ENCODE assay signal across 7 mouse cellular contexts in the genomic region with DNA sequence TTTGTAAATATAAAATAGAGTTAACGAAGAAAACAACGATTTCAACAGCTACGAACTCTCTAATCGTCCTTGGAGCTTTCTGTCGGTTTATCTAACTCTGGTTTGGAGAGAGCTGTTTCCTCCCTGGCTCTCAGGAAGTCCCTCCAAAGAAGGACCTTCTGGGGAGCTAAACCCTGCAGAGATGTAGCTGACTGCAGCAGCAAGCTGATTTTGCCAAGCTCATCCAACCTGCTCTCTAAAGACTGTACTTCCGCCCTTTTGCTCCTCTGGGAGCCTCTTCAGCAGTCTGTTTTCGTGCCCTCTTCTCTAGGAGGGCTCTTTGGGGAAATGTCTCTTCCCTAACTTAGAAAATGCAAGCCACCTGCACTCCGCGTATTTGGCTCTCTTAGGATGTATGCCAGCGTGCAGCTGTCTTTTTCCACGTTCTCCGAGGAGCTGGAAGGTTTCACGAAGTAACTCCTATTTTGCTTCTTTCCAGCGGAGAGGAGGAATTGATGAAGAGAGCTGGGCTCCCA.
DNase-seq lines count a peak whose midpoint lies in the region; ATAC-seq lines count a peak whose summit lies in the region.

No protein-coding gene starts in this region.

- no peak overlapping the region for H3K9ac ChIP-seq in heart, embryonic 15.5 days
- no peak overlapping the region for H3K9ac ChIP-seq in neural tube, embryonic 12.5 days
- H3K9ac ChIP-seq in hindbrain, embryonic 13.5 days = no peak overlapping the region

- no peaks in the 10 kb centered on the region for H3K9me3 ChIP-seq in heart, embryonic 15.5 days (replicated peaks)
- no peaks in the 10 kb centered on the region for H3K9me3 ChIP-seq in neural tube, embryonic 12.5 days
- H3K9me3 ChIP-seq in hindbrain, embryonic 13.5 days = no peaks in the 10 kb centered on the region

- 43% methylated on average over 14 of the region's 14 CpGs for WGBS in heart, embryonic 15.5 days
- WGBS in neural tube, embryonic 12.5 days = 49% methylated on average over 14 of the region's 14 CpGs
- 48% methylated on average over 14 of the region's 14 CpGs for WGBS in hindbrain, embryonic 13.5 days

- ATAC-seq in heart, embryonic 15.5 days (replicated peaks; ENCODE audit: insufficient number of reproducible peaks, insufficient read depth, low FRiP score, low read depth) = no peak
- no peak for ATAC-seq in neural tube, embryonic 12.5 days (ENCODE audit: low FRiP score, low read depth)
- 0 out of 2 replicates have a peak, but pooled peaks have one; percentile 13 for ATAC-seq in hindbrain, embryonic 13.5 days (ENCODE audit: low FRiP score)

- no peak for DNase-seq in heart, postnatal 10 days
- no peak for DNase-seq in neural tube, embryonic 10.5 days (ENCODE audit: extremely low spot score, low spot score)
- peak; percentile 46 for DNase-seq in telencephalon, adult 2 months (ENCODE audit: low read depth, low spot score)
- DNase-seq in kidney, adult 11 months = no peak

- no peaks in the 10 kb centered on the region for H3K36me3 ChIP-seq in heart, embryonic 15.5 days
- H3K36me3 ChIP-seq in neural tube, embryonic 12.5 days = no peaks in the 10 kb centered on the region
- no peaks in the 10 kb centered on the region for H3K36me3 ChIP-seq in hindbrain, embryonic 13.5 days

- intact Hi-C loops in heart, postnatal 10 days (cut with DNase I) = no loop called here

- 0 out of 2 replicates have a peak overlapping the region, but pooled peaks have one; percentile 5 for H3K4me3 ChIP-seq in heart, embryonic 15.5 days
- H3K4me3 ChIP-seq in neural tube, embryonic 12.5 days = no peak overlapping the region
- H3K4me3 ChIP-seq in hindbrain, embryonic 13.5 days = no peak overlapping the region

- no peak overlapping the region for H3K27ac ChIP-seq in heart, embryonic 15.5 days
- H3K27ac ChIP-seq in neural tube, embryonic 12.5 days = no peak overlapping the region
- no peak overlapping the region for H3K27ac ChIP-seq in hindbrain, embryonic 13.5 days

- 0 out of 2 replicates have a peak, but pooled peaks cover 6% of the 10 kb centered on the region for H3K4me1 ChIP-seq in heart, embryonic 15.5 days (replicated peaks)
- peaks cover 5% of the 10 kb centered on the region; the same call in 1 of the 2 replicates for H3K4me1 ChIP-seq in neural tube, embryonic 12.5 days
- H3K4me1 ChIP-seq in hindbrain, embryonic 13.5 days (replicated peaks) = peaks cover 7% of the 10 kb centered on the region

- H3K4me2 ChIP-seq in heart, embryonic 15.5 days = peak overlapping the region; percentile 41
- H3K4me2 ChIP-seq in neural tube, embryonic 12.5 days (replicated peaks) = peak overlapping the region; percentile 34
- H3K4me2 ChIP-seq in hindbrain, embryonic 13.5 days = peak overlapping the region; percentile 31

- no peaks in the 10 kb centered on the region for H3K27me3 ChIP-seq in heart, embryonic 15.5 days
- no peaks in the 10 kb centered on the region for H3K27me3 ChIP-seq in neural tube, embryonic 12.5 days (replicated peaks)
- H3K27me3 ChIP-seq in hindbrain, embryonic 13.5 days = no peaks in the 10 kb centered on the region
